Mouse (Mus musculus): ENCODE measurements around the gene Nipal3. TPM values are rescaled to one million over a fixed set of nuclear protein-coding genes. Genes with fewer than 3 reads are reported as not detected.

Gene Nipal3
- total and polyA plus RNA-seq, 2 experiments = 5.4 to 7.5 TPM

DNA sequence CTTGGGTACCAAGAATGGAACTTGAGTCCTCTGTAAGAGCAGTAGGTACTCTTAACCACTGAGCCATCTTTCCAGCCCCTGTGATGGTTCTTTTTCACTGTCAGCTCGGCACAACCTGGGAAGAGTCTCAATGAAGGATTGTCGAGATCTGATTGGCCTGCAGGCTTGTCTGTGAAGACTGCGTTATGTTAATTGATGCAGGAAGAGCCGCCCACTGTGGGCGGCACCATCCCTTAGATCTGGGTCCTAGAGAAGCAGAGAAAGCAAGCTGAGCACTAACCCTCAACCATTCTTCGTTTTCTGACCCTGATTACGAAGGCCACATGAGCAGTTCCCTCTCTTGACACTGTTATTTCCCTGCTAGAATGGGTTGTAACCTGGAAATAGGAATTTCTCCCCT is 5.6 kb downstream of the Nipal3 start:
- Histone ChIP-seq H3K36me3 (ENCODE audit: control insufficient read depth, insufficient read depth, low read length) (peaks cover 4% of the 10 kb centered on the region; the same call in 1 of the 2 replicates), H3K27me3 (ENCODE audit: control insufficient read depth, insufficient read depth, low read length) (no peaks in the 10 kb centered on the region), H3K4me3 (ENCODE audit: insufficient read depth, low read depth, low read length) (no peak overlapping the region), H3K4me1 (ENCODE audit: control insufficient read depth, insufficient read depth, low read length) (peaks cover 3% of the 10 kb centered on the region; the same call in 1 of the 2 replicates), H3K9ac (ENCODE audit: low read depth, low read length) (no peak overlapping the region), H3K79me2 (ENCODE audit: control insufficient read depth, insufficient read depth, low read length) (no peaks in the 10 kb centered on the region), H3K27ac (replicated peaks; ENCODE audit: insufficient read depth, low read depth, low read length) (no peak overlapping the region)
- no peak for TF ChIP-seq POLR2A (IDR thresholded peaks at IDR 0.05; ENCODE audit: extremely low read depth, insufficient read depth, low read length)
- no peak for TF ChIP-seq CTCF (IDR thresholded peaks at IDR 0.05; ENCODE audit: low read depth, low read length)
- no peak for DNase-seq (ENCODE audit: extremely low read depth, low read depth, low spot score)
- WGBS = 94% methylated on average over 7 of the region's 7 CpGs

DNA sequence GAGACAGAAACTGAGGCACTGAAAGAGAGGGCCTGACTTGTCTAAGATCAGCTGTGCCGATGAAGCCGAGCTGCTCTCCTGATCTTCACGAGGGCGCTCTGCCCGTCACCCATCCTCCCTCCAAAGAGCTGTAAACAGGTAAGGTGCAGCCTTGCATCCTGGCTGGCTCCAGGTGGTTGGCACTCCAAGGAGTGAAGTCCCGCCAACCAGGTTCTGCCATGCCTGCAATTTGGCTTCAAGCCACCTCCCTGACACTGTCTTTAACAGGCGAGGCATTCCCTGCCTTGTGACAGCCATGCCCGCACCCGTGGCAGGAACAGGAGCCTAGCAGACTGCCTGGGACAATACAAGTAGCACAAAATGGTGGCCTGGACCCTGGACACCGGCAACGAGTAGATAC is 8.5 kb downstream of the Nipal3 start:
- Histone ChIP-seq H3K27ac (replicated peaks; ENCODE audit: insufficient read depth, low read depth, low read length) (no peak overlapping the region), H3K36me3 (ENCODE audit: control insufficient read depth, insufficient read depth, low read length) (peaks cover 4% of the 10 kb centered on the region; the same call in 1 of the 2 replicates), H3K9ac (ENCODE audit: low read depth, low read length) (no peak overlapping the region), H3K4me1 (ENCODE audit: control insufficient read depth, insufficient read depth, low read length) (no peaks in the 10 kb centered on the region), H3K4me3 (ENCODE audit: insufficient read depth, low read depth, low read length) (no peak overlapping the region), H3K79me2 (ENCODE audit: control insufficient read depth, insufficient read depth, low read length) (no peaks in the 10 kb centered on the region), H3K27me3 (ENCODE audit: control insufficient read depth, insufficient read depth, low read length) (no peaks in the 10 kb centered on the region)
- no peak for TF ChIP-seq POLR2A (IDR thresholded peaks at IDR 0.05; ENCODE audit: extremely low read depth, insufficient read depth, low read length)
- no peak for TF ChIP-seq CTCF (IDR thresholded peaks at IDR 0.05; ENCODE audit: low read depth, low read length)
- no peak for DNase-seq (ENCODE audit: extremely low read depth, low read depth, low spot score)
- 93% methylated on average over 11 of the region's 11 CpGs for WGBS

DNA sequence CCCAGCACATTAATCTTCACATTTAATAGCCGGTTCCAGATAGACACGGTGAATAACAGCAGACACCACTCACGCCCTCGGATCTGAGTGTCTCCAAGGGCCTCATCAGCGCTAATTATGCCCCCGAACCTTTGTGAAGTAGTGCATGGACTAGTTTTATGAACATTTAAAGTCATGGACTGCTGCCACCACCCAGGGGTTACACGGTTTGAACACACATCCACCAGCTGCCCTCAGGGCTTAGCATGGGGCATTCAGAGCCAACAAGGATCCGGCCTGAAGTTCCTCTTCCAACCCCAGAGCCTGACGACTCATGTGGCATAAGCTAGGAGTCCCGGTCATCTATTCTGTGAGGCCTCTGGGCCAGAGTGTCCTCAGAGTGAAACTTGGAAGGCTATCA is 9.8 kb downstream of the Nipal3 start:
- no peak for DNase-seq (ENCODE audit: extremely low read depth, low read depth, low spot score)
- 86% methylated on average over 10 of the region's 10 CpGs for WGBS
- Histone ChIP-seq H3K9ac (ENCODE audit: low read depth, low read length) (no peak overlapping the region), H3K4me1 (ENCODE audit: control insufficient read depth, insufficient read depth, low read length) (no peaks in the 10 kb centered on the region), H3K36me3 (ENCODE audit: control insufficient read depth, insufficient read depth, low read length) (no peaks in the 10 kb centered on the region), H3K4me3 (ENCODE audit: insufficient read depth, low read depth, low read length) (no peak overlapping the region), H3K27me3 (ENCODE audit: control insufficient read depth, insufficient read depth, low read length) (no peaks in the 10 kb centered on the region), H3K79me2 (ENCODE audit: control insufficient read depth, insufficient read depth, low read length) (no peaks in the 10 kb centered on the region), H3K27ac (replicated peaks; ENCODE audit: insufficient read depth, low read depth, low read length) (no peak overlapping the region)
- TF ChIP-seq POLR2A (IDR thresholded peaks at IDR 0.05; ENCODE audit: extremely low read depth, insufficient read depth, low read length) = no peak
- TF ChIP-seq CTCF (IDR thresholded peaks at IDR 0.05; ENCODE audit: low read depth, low read length) = no peak

DNA sequence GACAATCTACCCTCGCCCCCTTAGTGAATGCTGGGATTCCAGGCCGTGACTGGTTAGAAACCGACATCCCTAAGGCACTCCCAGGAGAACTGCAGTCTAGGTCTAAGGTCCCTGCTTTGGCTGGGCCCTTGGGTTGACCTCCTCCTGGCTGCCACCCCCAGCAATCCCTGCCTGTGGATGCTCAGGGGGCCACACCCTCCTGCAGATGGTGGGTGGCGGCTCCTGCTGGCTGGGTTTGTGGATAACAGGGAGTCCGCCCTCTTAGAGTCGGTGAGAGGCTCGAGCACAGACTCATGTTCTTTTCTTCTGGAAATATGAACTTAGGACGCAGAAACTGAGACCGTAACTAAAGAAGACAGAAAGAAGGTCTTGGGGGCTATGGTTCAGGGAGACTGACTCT is 14.5 kb downstream of the Nipal3 start:
- Histone ChIP-seq H3K36me3 (ENCODE audit: control insufficient read depth, insufficient read depth, low read length) (no peaks in the 10 kb centered on the region), H3K4me1 (ENCODE audit: control insufficient read depth, insufficient read depth, low read length) (no peaks in the 10 kb centered on the region), H3K9ac (ENCODE audit: low read depth, low read length) (no peak overlapping the region), H3K27ac (replicated peaks; ENCODE audit: insufficient read depth, low read depth, low read length) (no peak overlapping the region), H3K4me3 (ENCODE audit: insufficient read depth, low read depth, low read length) (no peak overlapping the region), H3K79me2 (ENCODE audit: control insufficient read depth, insufficient read depth, low read length) (no peaks in the 10 kb centered on the region), H3K27me3 (ENCODE audit: control insufficient read depth, insufficient read depth, low read length) (no peaks in the 10 kb centered on the region)
- DNase-seq (ENCODE audit: extremely low read depth, low read depth, low spot score) = no peak
- TF ChIP-seq POLR2A (IDR thresholded peaks at IDR 0.05; ENCODE audit: extremely low read depth, insufficient read depth, low read length) (no peak), CTCF (IDR thresholded peaks at IDR 0.05; ENCODE audit: low read depth, low read length) (no peak)
- WGBS = 92% methylated on average over 9 of the region's 9 CpGs

DNA sequence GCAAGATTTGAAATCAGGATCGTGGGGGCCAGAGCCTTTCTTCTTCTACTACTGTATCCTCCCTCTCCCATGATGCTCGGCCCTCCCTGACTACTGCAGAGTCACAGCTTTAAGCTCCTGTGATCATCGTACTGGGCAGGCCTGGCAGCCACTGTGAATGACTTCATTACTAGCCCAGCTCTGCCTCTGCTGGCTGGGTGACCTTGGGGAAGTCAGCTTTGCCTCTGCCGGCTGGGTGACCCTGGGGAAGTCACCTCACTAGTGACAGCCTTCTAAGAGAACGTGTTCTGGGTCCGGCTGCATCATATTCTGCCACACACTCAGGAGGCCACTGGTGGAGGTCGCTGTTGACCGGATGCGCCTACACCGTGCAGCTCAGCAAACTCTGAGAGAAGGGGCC is 17.0 kb downstream of the Nipal3 start:
- Histone ChIP-seq H3K36me3 (ENCODE audit: control insufficient read depth, insufficient read depth, low read length) (no peaks in the 10 kb centered on the region; the same call in 1 of the 2 replicates), H3K27me3 (ENCODE audit: control insufficient read depth, insufficient read depth, low read length) (no peaks in the 10 kb centered on the region), H3K79me2 (ENCODE audit: control insufficient read depth, insufficient read depth, low read length) (no peaks in the 10 kb centered on the region), H3K4me1 (ENCODE audit: control insufficient read depth, insufficient read depth, low read length) (no peaks in the 10 kb centered on the region), H3K4me3 (ENCODE audit: insufficient read depth, low read depth, low read length) (no peak overlapping the region), H3K27ac (replicated peaks; ENCODE audit: insufficient read depth, low read depth, low read length) (no peak overlapping the region), H3K9ac (ENCODE audit: low read depth, low read length) (no peak overlapping the region)
- no peak for DNase-seq (ENCODE audit: extremely low read depth, low read depth, low spot score)
- TF ChIP-seq CTCF (IDR thresholded peaks at IDR 0.05; ENCODE audit: low read depth, low read length) (no peak), POLR2A (IDR thresholded peaks at IDR 0.05; ENCODE audit: extremely low read depth, insufficient read depth, low read length) (no peak)
- 82% methylated on average over 10 of the region's 10 CpGs for WGBS

DNA sequence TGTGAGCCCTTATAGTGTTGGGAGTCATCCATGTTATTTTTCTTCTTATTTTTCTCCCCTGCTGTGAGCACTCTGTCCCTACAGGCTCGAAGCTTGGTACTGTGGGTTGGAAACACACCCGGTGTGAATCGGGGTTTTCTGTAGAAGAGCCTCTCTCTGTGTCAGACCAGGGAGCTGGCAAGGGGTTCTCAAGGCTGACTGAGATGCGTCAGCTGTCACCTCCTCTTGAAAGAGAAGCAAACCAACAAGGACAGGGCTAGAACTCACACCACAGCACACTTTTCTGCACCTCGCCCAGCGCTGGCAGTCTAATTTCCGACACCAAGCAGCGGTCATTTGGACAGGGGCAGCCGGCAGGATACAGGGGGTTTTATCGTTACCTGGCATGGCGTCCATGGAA is 31.4 kb downstream of the Nipal3 start:
- DNase-seq (ENCODE audit: extremely low read depth, low read depth, low spot score) = no peak
- H3K79me2 ChIP-seq (ENCODE audit: control insufficient read depth, insufficient read depth, low read length) = no peaks in the 10 kb centered on the region
- peaks cover 6% of the 10 kb centered on the region for H3K36me3 ChIP-seq (ENCODE audit: control insufficient read depth, insufficient read depth, low read length)
- H3K4me3 ChIP-seq (ENCODE audit: insufficient read depth, low read depth, low read length) = no peak overlapping the region
- H3K4me1 ChIP-seq (ENCODE audit: control insufficient read depth, insufficient read depth, low read length) = no peaks in the 10 kb centered on the region
- 96% methylated on average over 11 of the region's 11 CpGs for WGBS
- TF ChIP-seq POLR2A (IDR thresholded peaks at IDR 0.05; ENCODE audit: extremely low read depth, insufficient read depth, low read length) (no peak), CTCF (IDR thresholded peaks at IDR 0.05; ENCODE audit: low read depth, low read length) (no peak)
- no peaks in the 10 kb centered on the region for H3K27me3 ChIP-seq (ENCODE audit: control insufficient read depth, insufficient read depth, low read length)
- no peak overlapping the region for H3K27ac ChIP-seq (replicated peaks; ENCODE audit: insufficient read depth, low read depth, low read length)
- no peak overlapping the region for H3K9ac ChIP-seq (ENCODE audit: low read depth, low read length)
